Mouse (Mus musculus): Measurements from ENCODE around the gene Avpr2.

- TF ChIP-seq CTCF (conservative IDR thresholded peaks at IDR 0.05; ENCODE audit: low read length) (no peak), POU5F1 (IDR thresholded peaks at IDR 0.05; ENCODE audit: borderline replicate concordance, low read length) (no peak)
Observed at GRCm38 (mm10) chrX:73922550-73922882, 30.6 kb downstream of the Avpr2 start.

Data from E14TG2a.4 (cell line).